Mouse (Mus musculus): ENCODE results near the gene Mrpl45. TPM values are rescaled to one million over a fixed set of nuclear protein-coding genes. Genes with fewer than 3 reads are reported as not detected.

Gene Mrpl45
- total and polyA plus RNA-seq, 2 experiments from 2014 or later = 21.4 to 36.0 TPM

DNA sequence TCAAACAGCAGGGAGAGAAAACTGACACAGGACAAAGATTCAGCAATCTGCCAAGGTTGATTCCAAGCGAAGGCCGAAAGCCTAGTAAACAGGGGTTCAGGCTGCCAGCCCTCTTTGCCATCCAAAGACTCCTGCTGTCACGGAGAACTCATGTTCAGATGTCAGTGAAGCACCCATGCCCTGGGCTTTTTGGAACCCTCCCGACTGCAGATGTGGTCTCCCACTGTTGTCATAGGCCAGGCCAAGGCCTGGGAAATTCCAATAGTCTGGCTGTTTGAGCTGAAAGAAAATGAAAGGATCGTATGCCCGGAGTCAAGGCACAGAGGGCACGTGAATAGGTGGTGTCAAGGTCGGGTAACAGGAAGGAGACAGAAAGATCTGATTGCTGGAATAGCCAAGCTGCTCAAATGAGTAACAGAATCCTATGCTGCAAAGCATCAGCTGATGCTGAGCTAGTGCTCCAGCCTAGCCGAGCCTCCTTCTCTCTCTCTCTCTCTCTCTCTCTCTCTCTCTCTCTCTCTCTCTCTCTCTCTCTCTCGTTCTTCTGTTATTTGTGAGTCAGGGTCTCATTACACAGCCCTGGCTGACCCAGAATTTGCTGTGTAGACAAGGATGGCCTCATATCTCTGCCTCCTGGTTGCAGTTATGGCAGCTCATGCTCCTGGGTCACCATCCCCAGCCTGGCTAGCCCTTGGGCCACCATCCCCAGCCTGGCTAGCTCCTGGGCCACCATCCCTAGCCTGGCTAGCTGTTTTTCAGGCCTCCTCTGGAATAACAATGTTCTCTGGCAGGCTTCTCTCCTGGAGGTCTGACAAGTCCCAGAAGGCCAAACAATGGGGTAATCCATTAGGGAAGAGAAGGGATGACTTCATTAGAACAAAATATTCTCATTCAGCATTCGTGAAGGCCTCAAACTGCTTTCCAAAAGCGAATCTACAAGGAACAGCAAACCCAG lies 26.0 kb upstream of the Mrpl45 start:
- no peak overlapping the region for H3K4me2 ChIP-seq (ENCODE audit: low read depth, low read length, poor library complexity, severe bottlenecking)
- no peaks in the 10 kb centered on the region for H3K9me3 ChIP-seq (ENCODE audit: low read length)
- ATAC-seq (ENCODE audit: low FRiP score) (no peak), DNase-seq (ENCODE audit: low spot score) (peak; percentile 41)
- H3K4me3 ChIP-seq (ENCODE audit: low read depth, low read length) = no peak overlapping the region
- 38% methylated on average over 12 of the region's 12 CpGs for WGBS
- no peak overlapping the region for H3K9ac ChIP-seq (replicated peaks; ENCODE audit: low read length, poor library complexity, severe bottlenecking)
- no peak for TF ChIP-seq CTCF (IDR thresholded peaks at IDR 0.05)
- no peaks in the 10 kb centered on the region for H3K27me3 ChIP-seq (ENCODE audit: insufficient read depth, low read length)
- H3K36me3 ChIP-seq (ENCODE audit: insufficient read depth, low read length) = no peaks in the 10 kb centered on the region
- no peaks in the 10 kb centered on the region for H3K4me1 ChIP-seq (ENCODE audit: insufficient read depth, low read length)
- H3K27ac ChIP-seq (ENCODE audit: low read depth, low read length) = no peak overlapping the region

DNA sequence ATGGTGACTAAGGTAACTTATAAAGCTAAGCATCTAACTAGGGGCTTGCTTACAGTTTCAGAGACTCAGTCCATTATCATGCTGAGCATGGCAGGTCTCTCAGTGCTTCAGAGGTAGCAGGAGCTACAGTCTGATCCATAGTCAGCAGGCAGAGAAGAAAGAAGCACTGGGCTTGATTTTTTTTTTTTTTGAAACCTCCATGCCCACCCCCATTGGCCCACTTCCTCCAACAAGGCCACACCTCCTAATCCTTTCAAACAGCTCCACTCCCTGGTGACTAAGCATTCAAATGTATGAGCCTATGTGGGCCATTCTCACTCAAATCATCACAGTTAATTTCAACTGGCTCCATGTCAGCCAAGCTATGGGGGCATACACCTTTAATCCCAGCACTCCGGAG lies 22.8 kb upstream of the Mrpl45 start:
- H3K27ac ChIP-seq (ENCODE audit: low read depth, low read length) = no peak overlapping the region
- 89% methylated on average over 1 of the region's 1 CpGs for WGBS
- no peak overlapping the region for H3K4me3 ChIP-seq (ENCODE audit: low read depth, low read length)
- TF ChIP-seq CTCF (IDR thresholded peaks at IDR 0.05) = no peak
- DNase-seq (ENCODE audit: low spot score) (no peak), ATAC-seq (ENCODE audit: low FRiP score) (no peak)
- H3K9me3 ChIP-seq (ENCODE audit: low read length) = no peaks in the 10 kb centered on the region
- no peak overlapping the region for H3K9ac ChIP-seq (replicated peaks; ENCODE audit: low read length, poor library complexity, severe bottlenecking)
- no peak overlapping the region for H3K4me2 ChIP-seq (ENCODE audit: low read depth, low read length, poor library complexity, severe bottlenecking)
- H3K4me1 ChIP-seq (ENCODE audit: insufficient read depth, low read length) = no peaks in the 10 kb centered on the region
- H3K36me3 ChIP-seq (ENCODE audit: insufficient read depth, low read length) = no peaks in the 10 kb centered on the region
- H3K27me3 ChIP-seq (ENCODE audit: insufficient read depth, low read length) = no peaks in the 10 kb centered on the region

GRCm38 (mm10) chr11:97296542-97296941 lies 19.0 kb upstream of the Mrpl45 start:
- H3K27me3 ChIP-seq (ENCODE audit: insufficient read depth, low read length) = no peaks in the 10 kb centered on the region
- no peak overlapping the region for H3K4me2 ChIP-seq (ENCODE audit: low read depth, low read length, poor library complexity, severe bottlenecking)
- no peak overlapping the region for H3K27ac ChIP-seq (ENCODE audit: low read depth, low read length)
- H3K4me3 ChIP-seq (ENCODE audit: low read depth, low read length) = no peak overlapping the region
- DNase-seq (ENCODE audit: low spot score) = no peak
- H3K4me1 ChIP-seq (ENCODE audit: insufficient read depth, low read length) = no peaks in the 10 kb centered on the region
- TF ChIP-seq CTCF (IDR thresholded peaks at IDR 0.05) = no peak
- ATAC-seq (ENCODE audit: low FRiP score) = no peak
- no peak overlapping the region for H3K9ac ChIP-seq (replicated peaks; ENCODE audit: low read length, poor library complexity, severe bottlenecking)
- WGBS = 91% methylated on average over 3 of the region's 4 CpGs
- no peaks in the 10 kb centered on the region for H3K9me3 ChIP-seq (ENCODE audit: low read length)
- H3K36me3 ChIP-seq (ENCODE audit: insufficient read depth, low read length) = no peaks in the 10 kb centered on the region

GRCm38 (mm10) chr11:97299939-97300338 lies 15.6 kb upstream of the Mrpl45 start:
- ATAC-seq (ENCODE audit: low FRiP score) (no peak), DNase-seq (ENCODE audit: low spot score) (no peak)
- Histone ChIP-seq H3K4me3 (ENCODE audit: low read depth, low read length) (no peak overlapping the region), H3K9ac (replicated peaks; ENCODE audit: low read length, poor library complexity, severe bottlenecking) (no peak overlapping the region), H3K27ac (ENCODE audit: low read depth, low read length) (no peak overlapping the region), H3K4me1 (ENCODE audit: insufficient read depth, low read length) (no peaks in the 10 kb centered on the region), H3K9me3 (ENCODE audit: low read length) (no peaks in the 10 kb centered on the region), H3K36me3 (ENCODE audit: insufficient read depth, low read length) (no peaks in the 10 kb centered on the region), H3K27me3 (ENCODE audit: insufficient read depth, low read length) (no peaks in the 10 kb centered on the region), H3K4me2 (ENCODE audit: low read depth, low read length, poor library complexity, severe bottlenecking) (no peak overlapping the region)
- no peak for TF ChIP-seq CTCF (IDR thresholded peaks at IDR 0.05)
- WGBS = 93% methylated on average over 2 of the region's 2 CpGs

DNA sequence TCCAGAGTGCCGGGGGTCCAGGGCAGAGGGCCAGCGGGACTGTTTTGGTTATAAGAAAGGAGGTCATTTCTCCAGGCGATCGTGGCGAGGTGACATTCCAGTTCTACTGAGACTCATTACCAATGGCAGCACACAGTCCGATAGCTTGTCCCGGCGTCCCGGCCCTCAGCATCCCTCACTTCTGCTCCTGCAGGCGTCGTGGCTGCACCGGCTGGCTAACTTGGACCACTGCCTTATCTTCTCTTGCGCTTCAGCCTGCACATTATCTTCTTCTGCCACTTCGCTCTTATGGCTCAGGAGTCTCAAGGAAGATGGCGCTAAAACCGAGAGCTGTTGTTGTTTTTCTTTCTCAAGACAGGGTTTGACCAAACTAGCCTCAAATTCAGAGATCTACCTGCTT lies 14.1 kb upstream of the Mrpl45 start:
- Histone ChIP-seq H3K27ac (ENCODE audit: low read depth, low read length) (no peak overlapping the region), H3K36me3 (ENCODE audit: insufficient read depth, low read length) (no peaks in the 10 kb centered on the region), H3K9me3 (ENCODE audit: low read length) (no peaks in the 10 kb centered on the region), H3K4me1 (ENCODE audit: insufficient read depth, low read length) (no peaks in the 10 kb centered on the region), H3K9ac (replicated peaks; ENCODE audit: low read length, poor library complexity, severe bottlenecking) (no peak overlapping the region), H3K27me3 (ENCODE audit: insufficient read depth, low read length) (no peaks in the 10 kb centered on the region), H3K4me2 (ENCODE audit: low read depth, low read length, poor library complexity, severe bottlenecking) (no peak overlapping the region), H3K4me3 (ENCODE audit: low read depth, low read length) (no peak overlapping the region)
- TF ChIP-seq CTCF (IDR thresholded peaks at IDR 0.05) = no peak
- DNase-seq (ENCODE audit: low spot score) (no peak), ATAC-seq (ENCODE audit: low FRiP score) (no peak)
- 84% methylated on average over 16 of the region's 16 CpGs for WGBS

- TF ChIP-seq CTCF (IDR thresholded peaks at IDR 0.05) = no peak
- Histone ChIP-seq H3K9me3 (ENCODE audit: low read length) (no peaks in the 10 kb centered on the region), H3K9ac (replicated peaks; ENCODE audit: low read length, poor library complexity, severe bottlenecking) (no peak overlapping the region), H3K4me1 (ENCODE audit: insufficient read depth, low read length) (no peaks in the 10 kb centered on the region), H3K4me3 (ENCODE audit: low read depth, low read length) (no peak overlapping the region), H3K27me3 (ENCODE audit: insufficient read depth, low read length) (no peaks in the 10 kb centered on the region), H3K36me3 (ENCODE audit: insufficient read depth, low read length) (no peaks in the 10 kb centered on the region), H3K4me2 (ENCODE audit: low read depth, low read length, poor library complexity, severe bottlenecking) (no peak overlapping the region), H3K27ac (ENCODE audit: low read depth, low read length) (no peak overlapping the region)
- WGBS = 19% methylated on average over 7 of the region's 7 CpGs
- ATAC-seq (ENCODE audit: low FRiP score) (no peak), DNase-seq (ENCODE audit: low spot score) (peak; percentile 57)
Observed at GRCm38 (mm10) chr11:97302231-97302781, 13.2 kb upstream of the Mrpl45 start.

Data from midbrain, postnatal 0 days (tissue).